Mouse (Mus musculus) cerebellum, postnatal 14 days (tissue): ENCODE measurements at regions not wholly inside any gene's neighbourhood (a gene's known extent, or its start where the extent isn't known, plus 50 kb on each side); places are given as distances from the start of the nearest gene placed in this dataset.

ENCODE experiments used
- DNase-seq, 2 experiments: peaks; one replicate each; pipeline ENCODE4 v3.0.0; 2021; ENCODE audit warnings: mixed read lengths in 2 of 2

- DNase-seq = no peak
These were observed 189.6 kb upstream of the Nrp1 start for GRCm38 (mm10) chr8:128168819-128169218.

GRCm38 (mm10) chr8:128171116-128171515 is 187.3 kb upstream of the Nrp1 start:
- no peak for DNase-seq

- no peak for DNase-seq
These were observed 178.2 kb upstream of the Nrp1 start for GRCm38 (mm10) chr8:128180214-128180613.

DNA sequence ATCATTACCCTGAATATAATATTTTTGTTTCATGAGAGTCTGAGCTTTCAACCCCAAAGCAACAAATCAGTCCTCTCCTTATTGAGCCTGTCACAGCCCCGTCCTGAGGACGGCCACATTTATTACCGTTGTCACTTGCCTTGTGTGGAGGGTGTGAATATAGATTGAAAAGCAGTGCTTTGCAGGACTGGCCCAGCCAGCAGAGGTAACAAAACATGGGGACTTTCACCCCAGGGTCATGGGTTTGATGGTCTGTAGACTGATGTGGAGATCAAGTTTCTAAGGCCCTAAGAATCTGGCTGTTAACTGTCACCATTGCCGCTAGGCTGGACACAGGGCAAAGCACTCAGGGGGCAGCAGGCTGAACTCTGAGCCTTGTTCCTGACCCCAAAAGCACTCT is 175.3 kb upstream of the Nrp1 start:
- no peak for DNase-seq

- DNase-seq = no peak
These were observed 170.1 kb upstream of the Nrp1 start for GRCm38 (mm10) chr8:128188321-128188720.

DNA sequence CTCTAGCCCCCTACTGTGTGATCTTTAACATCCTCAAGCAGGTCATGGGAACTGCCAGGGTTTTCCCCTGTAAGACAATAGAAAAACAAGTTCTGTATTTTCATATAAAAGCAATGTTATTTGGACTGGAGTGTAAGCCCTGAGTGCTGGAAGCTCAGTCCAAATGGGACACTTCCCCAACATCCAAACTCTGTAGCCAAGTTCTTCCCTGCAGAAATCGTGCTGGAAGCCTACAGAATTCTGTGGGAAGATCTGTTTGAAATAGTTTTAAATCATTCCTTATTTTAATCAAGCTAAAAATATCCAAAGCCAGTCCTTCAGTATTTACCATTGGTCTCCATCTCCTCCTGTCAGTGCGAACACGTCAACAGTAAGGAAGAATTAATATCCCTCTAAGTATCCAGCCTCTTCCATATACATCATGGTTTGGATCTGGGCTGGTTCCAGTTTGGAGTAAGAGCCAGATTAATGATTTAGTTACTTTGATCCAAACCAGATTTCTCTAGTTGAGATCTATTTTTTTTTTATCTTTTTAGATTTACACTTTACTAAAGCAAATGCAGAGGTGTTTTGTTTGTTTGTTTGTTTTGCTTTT is 165.0 kb upstream of the Nrp1 start:
- DNase-seq = no peak

DNA sequence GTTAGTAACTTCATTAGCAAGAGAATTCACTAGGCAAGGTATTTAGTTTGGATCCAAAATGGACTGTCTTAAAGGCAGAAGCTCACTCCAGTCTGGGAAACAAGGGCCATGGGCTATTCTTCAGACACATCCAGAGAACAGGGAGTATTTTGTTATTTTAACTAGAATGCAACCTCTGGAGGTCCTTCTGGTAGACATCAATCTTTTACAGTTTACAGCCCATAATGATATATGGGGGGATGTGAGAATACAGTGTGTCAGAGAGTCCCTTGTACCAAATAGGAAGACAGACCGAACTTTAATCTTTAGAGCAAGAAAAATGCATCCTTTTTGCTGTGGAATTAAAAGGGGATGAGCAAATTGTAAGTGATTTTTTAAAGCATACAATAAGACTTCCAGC is 157.6 kb upstream of the Nrp1 start:
- DNase-seq = no peak

GRCm38 (mm10) chr8:128201635-128202034 is 156.8 kb upstream of the Nrp1 start:
- DNase-seq = no peak

GRCm38 (mm10) chr8:128202158-128202886 is 156.1 kb upstream of the Nrp1 start:
- no peak for DNase-seq

DNA sequence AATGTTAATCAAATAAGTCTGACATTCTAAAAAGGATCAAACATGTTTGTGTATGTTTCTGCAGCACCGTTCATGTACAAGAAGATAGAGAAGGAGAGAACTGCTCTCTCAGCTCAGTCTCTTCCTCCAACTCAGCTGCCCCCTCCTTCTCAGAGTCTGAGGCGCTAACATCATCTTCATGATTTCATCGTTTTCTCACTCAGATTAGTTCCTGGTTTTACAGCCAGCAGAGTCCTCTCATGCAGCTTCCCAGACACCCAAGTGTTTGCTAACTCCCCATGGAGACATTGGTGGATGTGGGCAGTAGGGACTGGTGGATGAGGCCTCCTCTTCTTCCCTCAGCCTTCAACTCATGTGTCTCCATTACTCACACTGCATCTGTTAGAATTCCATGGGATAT is 153.6 kb upstream of the Nrp1 start:
- no peak for DNase-seq

DNA sequence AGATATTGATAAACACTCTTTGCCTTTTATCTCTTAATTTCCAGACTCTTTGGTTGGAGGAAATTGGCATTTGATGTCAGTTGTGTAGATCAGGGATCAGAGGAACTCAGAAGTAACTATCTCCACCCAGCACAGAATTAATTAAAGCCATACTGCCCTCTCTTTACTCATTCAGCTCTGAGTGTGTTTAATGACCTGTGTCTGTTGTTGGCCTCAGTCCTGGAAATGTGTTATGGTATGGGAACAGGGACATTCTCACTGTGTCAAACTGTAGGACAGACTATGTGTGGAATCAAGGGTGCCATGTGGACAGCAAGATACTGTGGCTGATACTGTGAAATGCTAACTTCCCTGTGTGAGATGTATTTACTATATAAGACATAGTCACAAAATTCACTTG is 151.3 kb upstream of the Nrp1 start:
- DNase-seq = no peak

- no peak for DNase-seq
These were observed 147.6 kb upstream of the Nrp1 start for GRCm38 (mm10) chr8:128210761-128211160.

GRCm38 (mm10) chr8:128212223-128212622 is 146.2 kb upstream of the Nrp1 start:
- no peak for DNase-seq

DNA sequence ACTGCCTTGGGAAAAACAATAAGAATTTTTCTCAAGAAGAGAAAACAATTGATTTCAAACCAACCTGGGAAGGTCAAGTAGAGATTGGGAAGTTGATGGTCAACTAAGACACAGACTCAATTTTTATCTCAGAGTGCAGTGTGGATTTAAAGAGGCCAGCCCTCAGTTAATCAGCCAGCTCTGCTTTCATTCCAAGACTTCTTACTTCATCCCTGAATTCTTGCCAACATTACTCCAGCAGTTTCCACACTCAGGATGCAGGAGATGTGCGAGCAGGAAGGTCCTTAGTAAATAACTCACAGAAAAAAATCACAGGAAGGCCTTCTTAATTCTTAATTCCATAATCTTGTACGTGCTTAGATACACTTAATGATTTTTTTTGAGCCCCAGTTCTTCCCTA is 144.1 kb upstream of the Nrp1 start:
- DNase-seq = no peak

- no peak for DNase-seq
These were observed 139.5 kb upstream of the Nrp1 start for GRCm38 (mm10) chr8:128218886-128219285.

GRCm38 (mm10) chr8:128219539-128219938 is 138.9 kb upstream of the Nrp1 start:
- DNase-seq = peak; percentile 86 to 87

GRCm38 (mm10) chr8:128223092-128223491 is 135.3 kb upstream of the Nrp1 start:
- DNase-seq = no peak

- DNase-seq = peak in 1 of 2 experiments; percentile 8
These were observed 134.9 kb upstream of the Nrp1 start for GRCm38 (mm10) chr8:128223522-128223921.

DNA sequence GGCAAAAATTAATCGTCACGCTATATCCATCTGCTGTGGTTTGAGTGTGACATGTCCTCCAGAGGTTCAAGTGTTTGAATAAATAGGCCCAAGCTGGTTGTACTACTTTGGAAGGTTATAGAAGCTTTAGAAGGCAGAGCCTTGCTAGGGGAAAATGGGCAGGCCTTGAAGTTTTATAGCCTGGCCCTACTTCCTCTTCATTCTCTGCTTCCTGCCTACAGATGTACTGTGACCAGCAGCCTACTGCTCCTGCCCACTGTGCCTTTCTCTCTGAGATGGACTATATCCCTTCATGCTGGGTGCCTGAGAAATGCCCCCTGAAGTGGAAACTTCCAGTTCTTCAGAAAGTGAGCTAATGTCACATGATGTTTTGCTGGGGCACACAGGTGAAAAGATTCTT is 133.3 kb upstream of the Nrp1 start:
- no peak for DNase-seq

GRCm38 (mm10) chr8:128235071-128235470 is 123.3 kb upstream of the Nrp1 start:
- no peak for DNase-seq

- DNase-seq = no peak
These were observed 122.9 kb upstream of the Nrp1 start for GRCm38 (mm10) chr8:128235527-128235926.

GRCm38 (mm10) chr8:128236097-128236496 is 122.3 kb upstream of the Nrp1 start:
- no peak for DNase-seq

DNA sequence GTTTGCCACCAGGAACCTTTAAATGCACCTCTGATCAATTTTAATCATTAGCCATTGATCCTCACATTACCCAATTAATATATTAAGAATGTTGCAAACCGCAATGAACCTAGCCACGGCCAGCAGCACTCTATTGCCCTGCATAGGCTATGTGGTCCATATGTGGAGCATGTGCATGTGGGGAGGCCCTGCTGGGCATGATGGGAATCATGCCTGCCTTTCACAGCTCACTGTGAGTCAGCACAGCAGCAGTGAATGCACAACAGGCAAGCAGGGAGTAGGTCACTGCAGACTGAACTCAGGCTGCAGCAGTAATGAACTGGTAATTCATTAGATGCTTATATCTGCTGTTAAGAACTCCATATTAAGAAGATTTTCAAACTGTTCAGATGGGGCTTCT is 119.5 kb upstream of the Nrp1 start:
- no peak for DNase-seq

DNA sequence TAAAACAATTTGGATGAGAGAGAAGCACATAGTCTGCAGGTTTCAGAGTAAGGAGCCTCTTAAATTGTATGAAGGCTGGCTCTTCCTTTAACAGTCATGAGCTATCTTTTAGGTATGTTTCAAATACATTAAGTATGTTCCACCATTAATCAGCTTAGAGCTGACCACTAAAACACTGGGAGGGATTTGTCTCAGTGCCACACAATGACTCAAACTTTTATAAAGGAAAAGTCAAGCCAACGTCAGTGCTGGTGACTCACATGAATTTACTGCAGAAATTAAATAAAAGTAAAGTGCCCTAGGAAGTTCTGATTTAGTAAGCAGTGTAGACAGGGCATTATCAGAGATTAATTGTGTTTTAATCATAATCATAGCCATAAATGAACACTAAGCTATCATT is 118.6 kb upstream of the Nrp1 start:
- no peak for DNase-seq

DNA sequence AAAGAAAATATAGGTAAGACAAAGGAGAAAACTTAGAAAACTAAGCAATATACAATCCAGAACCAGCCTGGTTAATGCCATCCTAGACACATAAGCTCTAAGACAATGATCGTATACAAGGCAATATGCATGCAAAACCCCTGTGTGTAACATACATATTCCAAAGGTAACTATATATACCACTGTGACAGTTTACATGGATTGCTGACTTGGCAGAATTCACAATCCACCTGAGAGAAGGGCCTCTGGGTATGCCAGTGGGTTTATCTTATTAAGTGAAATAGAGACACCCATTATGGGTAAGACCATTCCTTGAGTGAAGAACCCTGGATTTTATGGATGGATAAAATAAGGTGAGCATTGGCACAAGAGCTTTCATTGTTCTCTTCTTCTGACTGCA is 117.2 kb upstream of the Nrp1 start:
- DNase-seq = no peak
